Mouse (Mus musculus) CD8-positive naive resting alpha-beta T cell, adult 2 months (primary cell): Measurements from ENCODE around the gene 2810459M11Rik.
"Not testable (repeated sequence)": the region's sequence is repeated elsewhere in the genome, so short reads cannot be mapped to it uniquely, and the experiment has no call there.

Experiments
- DNase-seq, 2 experiments: peaks; one replicate each; pipeline ENCODE4 v3.0.0; 2022; ENCODE audit warnings: low read depth in 2 of 2, low spot score in 2 of 2

The 2810459M11Rik gene

DNA sequence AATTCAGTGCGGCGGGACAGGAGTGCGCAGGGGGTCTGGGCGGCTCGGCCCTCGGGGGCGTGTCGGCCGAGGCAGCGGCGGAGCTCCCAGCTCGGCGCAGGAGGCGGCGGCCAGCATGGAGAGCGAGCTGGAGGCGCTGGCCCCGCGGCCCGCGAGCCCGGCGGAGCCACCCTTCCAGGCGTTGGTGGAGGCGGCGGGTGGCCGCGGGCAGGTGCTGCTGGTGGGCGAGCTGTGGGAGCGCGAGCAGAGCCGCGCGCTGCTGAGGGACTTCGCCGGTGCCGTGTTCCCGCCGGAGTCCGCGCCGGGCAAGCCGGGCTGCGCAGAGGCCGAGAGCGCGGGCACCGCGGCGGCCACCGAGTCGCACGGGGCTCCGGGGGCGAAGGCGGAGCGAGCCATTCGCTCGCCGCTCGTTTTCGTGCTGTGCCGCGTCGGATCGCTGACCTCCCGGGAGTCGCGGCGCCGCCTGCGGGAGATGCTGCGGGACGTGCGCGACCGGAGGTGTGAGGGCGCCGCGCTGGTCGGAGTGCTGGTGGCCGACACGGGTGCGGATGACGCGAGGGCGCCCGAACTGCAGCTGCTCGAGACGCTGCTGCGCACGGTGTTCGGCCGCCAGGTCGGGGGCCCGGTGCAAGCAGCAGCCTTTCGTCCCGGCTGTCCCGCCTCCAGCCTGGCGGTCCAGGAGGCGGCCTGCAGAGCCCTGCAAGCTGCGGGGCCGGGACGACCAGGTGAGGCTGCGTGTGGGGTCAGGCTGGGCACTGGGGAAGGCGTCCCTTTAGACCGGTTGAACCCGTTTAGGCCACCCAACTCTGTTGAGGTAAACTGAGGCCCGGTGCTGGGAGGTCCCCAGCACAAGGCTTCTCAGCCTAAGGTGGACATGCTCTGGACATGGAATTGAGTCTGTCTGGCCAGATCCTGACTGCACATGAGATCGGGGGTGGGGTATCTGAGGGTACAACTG lies at the start of gene 2810459M11Rik:
Gene 2810459M11Rik, plus strand, starts transcription at position 16 of the 958 bp plus-strand sequence.
- no peak for DNase-seq

DNA sequence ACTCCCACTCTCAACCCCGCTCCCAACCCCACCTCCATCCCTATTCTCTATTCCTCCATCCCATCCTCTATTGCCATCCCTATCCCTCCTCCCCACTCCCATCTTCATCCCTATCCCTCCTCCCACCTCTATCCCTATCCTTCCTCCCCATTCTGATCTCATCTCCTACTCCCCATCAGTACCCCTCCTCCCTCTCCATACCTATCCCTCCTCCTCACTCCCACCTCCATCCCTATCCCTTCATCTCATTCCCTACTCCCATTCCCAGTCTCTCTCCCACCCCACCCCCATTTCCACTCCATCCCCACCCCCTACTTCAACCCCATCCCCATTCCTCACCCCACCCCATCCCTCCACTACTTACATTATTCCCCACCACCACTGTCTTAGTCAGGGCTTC lies 48.4 kb upstream of the 2810459M11Rik start:
- no peak for DNase-seq

DNA sequence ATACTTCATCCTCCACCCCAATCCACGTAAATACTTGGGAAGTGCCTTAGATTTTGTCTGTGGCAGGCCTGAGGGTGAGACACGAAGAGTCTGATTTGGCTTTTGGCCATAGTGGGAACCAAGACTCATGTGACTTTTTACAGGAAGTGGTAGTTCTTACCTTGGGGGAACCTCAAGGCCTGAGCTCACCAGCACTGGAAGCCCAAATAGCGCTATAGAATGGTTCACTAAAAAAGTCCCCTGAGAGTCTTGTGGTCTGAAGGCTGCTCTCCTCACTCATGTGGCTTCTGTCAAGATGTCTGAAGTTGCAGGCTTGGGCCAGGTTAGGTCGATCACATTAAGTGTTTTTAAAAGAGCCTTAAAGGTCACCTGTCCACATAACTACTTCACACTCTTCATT lies 47.7 kb upstream of the 2810459M11Rik start:
- peak; percentile 39 to 51 for DNase-seq

DNA sequence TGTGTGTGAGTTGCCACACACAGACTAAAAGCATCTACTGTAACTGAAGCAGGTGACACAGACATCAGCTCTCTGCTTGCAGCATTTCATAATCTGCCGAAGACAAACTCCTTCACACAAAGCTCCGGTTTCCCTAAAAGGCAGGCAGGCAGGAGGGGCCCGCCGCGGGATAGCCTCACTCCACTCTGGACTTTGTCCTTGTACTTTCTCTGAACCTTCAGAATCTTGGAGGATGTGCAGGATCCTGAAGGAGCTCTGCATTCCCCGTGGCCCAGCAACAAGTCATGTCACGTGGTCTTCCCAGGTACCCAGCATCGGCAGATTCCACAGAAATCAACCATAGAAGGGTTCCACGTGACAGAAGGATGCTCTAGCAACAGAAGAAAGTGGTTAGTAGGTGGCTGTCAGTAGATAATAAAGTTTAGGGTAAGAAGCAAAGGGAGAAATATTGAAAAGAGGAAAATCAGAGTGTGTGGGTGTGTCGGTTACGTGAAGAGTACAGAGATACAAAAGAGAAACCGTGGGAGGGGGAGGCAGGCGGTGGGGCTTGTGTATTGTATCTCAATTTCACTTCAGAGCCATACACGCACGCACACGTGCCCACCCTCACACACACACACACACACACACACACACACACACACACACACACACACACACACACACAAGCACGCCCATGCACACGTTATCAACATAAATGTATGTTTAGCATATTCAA lies 45.7 kb upstream of the 2810459M11Rik start:
- DNase-seq, result no peak

DNA sequence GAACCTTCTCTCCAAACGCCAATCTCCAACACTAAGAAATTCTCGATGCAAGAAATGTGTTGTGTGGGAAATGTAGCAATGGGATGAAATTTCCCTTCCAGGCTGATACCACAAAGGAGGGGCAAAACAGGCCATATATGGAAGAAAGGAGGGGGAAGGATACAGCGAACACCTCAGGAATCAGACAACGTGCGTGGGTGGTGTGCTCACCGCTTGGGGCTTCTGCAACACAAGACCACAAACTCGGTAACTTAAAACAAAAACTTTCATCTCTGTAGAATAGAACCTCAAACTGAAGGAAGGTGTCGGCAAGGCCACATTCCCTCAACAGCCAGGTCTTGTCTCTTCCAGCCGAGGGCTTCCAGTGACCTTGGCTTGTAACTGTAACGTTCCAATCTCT lies 40.1 kb upstream of the 2810459M11Rik start:
- DNase-seq, result peak; percentile 16 to 48

DNA sequence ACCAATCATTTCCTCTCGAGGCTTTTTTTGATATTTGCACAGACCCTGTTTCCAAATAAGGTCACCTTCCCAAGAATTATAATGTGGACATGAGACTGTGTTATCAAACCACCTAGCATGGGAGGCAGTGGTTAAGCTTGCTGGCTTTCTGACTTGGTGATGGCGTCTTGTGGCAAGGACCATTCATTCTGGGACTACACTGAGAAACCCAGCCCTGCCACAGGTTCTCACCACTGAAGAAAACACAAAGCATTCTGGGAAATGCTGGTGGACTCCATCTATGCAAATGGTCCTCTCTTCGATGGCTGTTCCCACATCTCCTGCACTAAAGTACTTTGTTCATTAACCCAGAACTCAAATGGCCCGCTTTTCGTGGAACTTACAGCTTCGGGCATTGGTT lies 39.6 kb upstream of the 2810459M11Rik start:
- DNase-seq, result no peak

DNA sequence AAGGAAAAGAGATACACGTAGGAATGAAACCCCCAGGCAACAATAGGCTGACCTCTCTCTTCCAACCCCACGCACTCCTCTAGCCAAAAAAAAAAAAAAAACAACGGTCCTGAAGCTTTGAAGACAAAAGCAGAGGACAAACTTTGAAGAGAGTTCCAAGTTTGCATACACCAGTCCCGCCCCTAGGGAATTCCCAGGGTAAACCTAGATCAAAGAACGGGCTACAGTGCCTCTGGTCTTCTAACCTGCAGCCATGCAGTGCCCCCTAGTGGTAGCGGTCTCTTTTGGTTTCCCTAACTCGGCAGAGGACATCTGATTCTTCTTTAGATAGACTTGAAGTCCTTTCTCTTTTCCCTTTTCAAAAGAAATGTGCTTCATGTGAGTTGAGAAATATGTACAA lies 37.9 kb upstream of the 2810459M11Rik start:
- DNase-seq, result peak; percentile 85 to 86

DNA sequence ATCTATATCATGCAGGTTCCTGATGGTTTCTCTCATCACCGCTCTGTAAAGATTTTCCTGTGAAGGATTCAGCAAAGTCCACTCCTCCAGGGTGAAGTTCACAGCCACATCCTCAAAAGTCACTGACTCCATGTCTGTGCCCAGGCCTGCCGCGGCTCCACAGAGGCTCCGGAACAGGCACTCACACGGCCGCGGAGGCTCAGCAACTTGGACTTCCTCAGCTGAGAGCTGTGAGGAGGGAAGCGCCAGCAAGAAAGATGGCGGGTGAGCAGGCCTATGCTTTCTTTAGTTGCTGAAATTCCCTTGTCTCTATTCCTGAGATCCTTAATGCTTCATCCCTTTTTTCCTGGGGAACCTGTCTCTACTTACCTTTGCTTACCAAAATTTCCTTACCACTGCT lies 29.9 kb upstream of the 2810459M11Rik start:
- not testable (repeated sequence) for DNase-seq

DNA sequence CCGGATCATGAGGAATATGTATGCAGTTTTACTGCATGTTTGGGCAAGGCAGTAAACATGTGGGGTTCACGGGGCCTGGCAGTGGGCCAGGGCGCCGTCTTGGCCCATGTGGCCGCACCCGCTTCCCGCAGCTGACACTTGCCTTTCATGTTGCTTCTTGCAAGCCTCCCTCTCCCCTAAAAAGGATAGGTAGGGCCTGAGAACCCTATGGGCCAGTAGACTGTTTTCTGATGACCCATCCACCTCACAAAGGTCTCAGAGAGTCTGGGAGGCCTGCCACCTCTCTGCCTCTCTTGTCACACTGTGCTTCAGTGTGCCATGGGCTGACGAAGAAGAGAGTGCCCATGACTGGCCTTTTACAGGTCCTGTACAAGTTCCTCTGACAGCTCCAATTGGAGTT lies 29.1 kb upstream of the 2810459M11Rik start, which contains the start of gene Spata3:
Gene Spata3, plus strand, starts transcription at position 301 of the 400 bp plus-strand sequence.
- DNase-seq, result no peak

DNA sequence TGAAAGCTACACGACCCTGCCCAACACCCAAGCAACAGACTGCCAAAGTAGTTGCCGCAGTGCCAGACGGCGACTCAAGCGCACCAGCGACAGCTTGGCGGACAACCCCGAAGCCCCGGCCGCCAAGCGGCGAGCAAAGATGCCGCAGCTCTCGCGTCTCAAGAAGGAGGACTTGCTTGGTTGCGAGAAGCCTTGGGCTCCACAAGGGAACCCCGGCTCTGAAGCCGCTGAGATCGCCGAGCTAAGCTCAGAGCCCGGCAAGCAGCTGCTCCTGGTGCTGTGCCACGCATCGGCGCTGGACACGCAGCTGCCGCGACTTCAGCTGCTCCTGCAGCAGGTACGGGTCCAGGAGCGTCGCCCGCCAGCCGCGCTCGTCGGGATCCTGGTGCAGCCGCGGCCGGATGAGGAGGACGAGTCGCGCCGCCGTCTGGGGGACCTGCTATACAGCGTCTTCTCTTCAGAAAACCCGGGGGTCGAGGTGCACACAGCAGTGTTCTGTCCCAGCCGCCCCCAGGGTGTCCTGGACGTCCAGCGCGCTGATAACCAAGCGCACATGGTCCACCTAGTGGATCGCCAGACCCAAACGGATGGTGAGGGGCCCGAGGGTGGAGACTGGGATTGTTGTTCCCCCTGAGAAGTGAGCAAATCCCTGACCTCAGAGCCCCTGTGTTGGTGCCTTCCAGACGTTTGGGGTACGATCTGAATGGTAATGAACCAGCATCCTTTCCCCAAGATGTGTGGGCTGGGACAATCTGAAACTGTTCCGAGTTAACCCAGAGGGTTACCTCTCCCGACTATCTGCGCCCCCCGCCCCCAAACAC lies 27.2 kb upstream of the 2810459M11Rik start:
- DNase-seq, result peak; percentile 42 to 59

DNA sequence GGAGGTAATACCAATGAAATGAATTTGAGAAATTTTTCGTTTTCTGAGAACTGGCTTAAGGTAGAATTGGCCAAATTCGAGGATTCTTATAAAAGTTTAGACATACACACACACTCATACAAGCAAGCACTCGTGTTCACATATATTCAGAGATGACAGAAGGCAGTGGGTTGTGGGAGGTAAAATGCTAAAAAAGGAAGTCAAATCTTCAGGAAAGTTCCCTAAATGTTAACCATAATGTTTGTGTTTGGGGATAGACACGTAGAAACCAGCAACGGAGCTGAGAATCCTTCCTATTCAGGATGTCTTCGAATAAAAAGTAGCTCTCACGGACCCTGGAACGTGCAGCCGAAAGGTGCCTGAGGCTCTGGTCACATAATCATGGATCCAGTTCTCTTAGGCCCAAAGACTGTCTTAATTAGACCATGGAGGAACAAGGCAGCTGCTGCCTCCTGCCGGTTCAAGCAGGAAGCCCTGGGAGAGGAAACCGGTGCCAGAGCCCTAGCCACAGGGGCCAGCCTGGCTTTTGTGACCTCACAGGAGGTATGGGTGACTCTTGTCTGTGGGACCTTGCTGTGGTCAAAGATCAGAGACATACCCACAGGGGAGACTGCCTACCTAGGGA lies 24.2 kb upstream of the 2810459M11Rik start:
- DNase-seq, result no peak

DNA sequence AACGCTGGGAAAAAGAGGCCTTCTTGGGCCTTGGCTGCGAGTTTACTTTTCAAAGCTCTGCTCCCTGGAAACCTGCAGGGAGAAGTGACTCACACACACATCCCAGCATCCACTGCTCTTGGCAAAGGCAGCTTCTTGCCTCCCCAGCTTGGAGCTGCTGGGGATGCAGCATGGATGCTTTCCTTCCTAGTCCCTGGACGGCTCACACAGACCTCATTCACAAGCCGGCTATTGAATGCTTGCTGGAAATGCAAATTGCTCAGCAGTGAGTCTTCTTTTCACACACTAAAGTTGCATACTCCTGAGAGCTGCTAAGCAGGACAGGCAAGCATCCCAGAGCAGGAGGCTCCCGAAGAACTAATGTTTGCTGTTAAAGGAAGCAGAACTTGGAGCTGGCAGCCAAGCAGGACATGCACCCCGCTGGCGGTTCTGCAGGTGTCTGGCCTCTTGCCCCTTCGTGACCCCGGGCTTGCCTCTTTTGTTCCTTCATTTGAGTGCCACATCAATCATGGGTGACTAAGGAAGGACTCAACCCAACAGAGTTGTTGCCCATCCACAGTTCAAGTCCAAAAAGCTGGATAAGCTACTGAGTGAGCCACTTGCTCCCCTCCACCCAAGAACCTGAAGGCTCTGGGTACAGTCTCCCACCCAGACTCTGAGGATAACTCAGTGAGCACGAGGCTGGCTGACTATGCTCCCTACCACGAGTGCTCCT lies 13.2 kb upstream of the 2810459M11Rik start:
- no peak for DNase-seq

DNA sequence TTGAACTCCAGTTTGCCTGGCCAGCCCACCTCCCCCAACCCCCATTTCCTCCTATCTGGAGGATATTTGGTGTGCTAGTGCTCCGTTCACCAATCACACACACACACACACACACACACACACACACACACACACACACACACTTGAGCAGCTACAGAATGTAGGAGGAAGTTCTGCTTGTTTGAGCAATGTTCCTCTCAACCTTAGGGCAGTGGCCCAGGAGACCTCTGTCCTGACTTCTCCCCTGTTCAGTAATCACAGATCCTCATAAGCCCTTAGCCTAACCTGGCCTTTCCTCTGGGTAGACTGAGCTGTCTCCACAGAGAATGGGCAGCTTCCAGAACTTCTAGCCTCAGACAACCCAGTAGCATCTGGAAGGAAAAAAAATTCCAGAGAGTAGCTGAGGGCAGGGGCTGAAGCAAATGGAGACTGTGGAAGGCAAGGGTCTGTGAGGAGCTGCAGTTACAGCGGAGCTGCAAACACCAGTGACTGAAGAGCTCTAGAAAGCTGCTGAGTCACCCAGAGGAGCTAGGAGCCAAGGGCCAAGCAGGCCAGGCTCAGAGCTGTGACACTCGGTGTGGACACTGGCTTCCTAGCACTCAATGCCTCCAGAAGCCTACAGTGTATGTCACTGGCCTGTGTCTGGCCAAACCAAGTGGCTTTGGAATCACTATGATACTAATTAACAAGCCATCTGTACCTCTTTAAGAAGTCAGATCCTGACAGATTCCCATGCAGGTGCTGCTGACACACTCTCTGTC lies 7.3 kb upstream of the 2810459M11Rik start:
- DNase-seq, result no peak

DNA sequence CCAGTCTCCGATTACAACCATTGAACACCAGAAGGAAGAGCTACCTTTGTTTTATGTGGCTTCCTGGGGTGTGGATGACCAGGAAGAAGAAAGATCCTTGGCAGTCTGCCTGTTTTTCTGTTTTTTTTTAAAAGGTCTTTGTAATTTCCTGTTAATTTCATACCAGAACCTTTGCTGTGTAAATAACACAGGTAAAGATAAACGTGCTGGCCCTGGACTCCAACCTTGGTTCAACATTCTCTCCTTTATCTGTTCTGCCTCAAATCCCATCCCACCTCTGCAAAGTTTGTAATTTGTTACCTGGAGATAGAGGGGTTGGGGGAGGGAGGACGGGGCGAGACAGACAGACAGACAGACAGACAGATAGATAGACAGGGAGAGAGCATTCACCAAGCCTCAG lies 5.5 kb upstream of the 2810459M11Rik start:
- DNase-seq, result no peak

DNA sequence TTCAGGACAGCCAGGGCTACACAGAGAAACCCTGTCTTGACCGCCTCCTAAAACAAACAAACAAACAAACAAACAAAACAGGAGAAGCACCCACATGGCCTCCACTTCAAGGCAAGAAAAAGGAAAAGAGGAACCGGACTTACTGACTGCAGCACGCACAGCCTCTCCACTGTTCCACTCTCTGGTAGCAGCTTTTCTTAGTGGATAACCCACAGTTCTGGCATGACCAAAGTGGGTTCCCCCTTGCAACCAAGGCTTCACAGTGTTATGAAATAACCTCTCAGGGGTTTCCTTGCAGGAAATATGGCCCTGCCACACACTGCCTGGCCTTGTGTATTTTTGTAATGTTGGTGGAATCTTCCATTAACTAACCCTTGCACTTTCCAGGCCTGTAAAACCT lies 4.8 kb upstream of the 2810459M11Rik start:
- no peak for DNase-seq

DNA sequence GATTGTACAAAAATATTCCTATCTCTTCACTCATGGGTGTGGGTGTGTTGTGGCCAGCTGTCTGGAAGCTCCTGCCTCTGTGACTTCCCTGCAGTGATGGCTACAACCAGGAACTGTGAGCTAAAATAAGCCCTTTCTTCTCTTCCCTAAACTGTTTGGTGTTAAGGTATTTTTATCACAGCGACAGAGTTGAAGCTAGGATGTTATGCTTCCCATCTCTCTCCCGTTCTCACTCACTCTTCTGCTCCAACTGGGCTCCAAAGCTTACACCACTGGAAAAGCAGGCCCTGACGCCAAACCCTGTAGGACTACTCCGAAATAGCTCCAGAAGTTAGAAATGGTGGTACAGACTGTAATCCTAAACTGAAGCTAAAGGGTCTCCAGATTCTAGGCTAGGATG lies 607 bp upstream of the 2810459M11Rik start:
- DNase-seq, result no peak

DNA sequence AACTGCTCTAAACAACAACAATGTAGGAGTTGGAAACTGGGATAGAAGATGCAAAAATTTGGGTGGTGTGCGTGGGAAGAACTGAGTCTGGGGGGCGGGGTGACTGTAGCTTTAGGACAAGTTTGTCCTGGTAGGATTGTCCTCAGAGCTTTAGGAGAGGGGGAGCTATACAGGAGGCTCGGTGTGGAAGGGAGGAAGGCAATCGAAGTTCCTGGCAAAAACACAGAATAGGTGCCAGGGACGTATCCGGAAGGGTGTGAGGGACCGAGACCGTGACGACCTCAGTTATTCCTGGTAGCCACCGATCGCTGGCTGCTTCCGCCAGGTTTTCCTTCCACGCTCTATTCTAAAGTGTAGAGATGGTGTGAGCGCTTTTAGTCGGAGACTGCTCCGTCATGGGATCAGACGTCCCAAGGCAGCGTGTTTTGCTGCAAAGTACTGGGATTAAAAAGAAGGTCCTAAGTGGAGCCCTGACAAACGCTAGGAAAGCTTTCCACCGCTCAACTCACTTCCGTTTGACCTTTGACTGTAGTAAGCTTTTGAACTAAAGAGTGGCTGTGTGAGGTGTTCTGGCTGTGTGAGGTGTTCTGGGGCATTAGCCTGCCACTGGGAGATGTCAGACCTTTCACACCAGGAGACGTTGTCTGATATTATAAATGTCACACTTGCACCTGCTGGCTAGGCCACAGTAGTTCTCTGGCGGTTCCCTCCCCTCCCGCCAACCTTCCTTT lies 1.3 kb downstream of the 2810459M11Rik start:
- DNase-seq, result no peak

DNA sequence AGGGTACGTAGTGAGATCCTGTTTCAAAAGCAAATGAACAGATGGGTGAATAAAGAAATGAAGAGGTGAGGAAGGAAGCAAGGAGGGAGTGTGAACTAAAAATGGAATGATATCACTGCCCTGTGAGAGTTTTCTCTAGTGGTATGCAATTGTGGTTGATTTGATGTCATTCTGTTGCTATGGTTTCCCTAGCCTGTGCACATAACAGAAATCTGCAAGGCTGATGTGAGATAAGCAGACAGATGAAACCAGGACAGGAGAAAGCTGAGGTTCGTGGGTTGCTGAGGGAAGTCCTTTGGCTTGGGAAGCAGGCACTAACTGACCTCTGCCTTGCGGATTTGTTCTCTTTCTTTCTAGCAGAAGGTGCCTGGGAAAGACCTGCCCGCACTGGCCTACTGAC lies 2.6 kb downstream of the 2810459M11Rik start:
- no peak for DNase-seq

DNA sequence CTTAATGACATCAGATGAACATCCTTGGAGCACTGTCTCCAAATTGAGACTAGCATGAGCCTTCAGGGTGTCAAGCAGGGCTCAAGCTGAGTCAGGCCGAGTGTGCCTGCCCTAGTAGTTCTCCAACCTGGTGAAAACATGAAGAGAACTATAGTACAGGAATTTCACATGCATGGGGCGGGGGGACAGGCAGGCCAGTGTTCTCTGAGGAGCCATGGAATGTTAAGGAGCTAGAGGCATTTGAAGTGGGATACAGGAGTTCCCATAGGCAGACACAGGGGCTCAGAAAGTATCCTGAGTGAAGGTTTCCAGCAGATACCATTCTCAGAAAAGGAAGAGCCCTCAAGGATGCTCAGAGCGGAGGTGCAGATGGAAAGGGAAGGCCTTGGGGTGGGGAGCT lies 3.1 kb downstream of the 2810459M11Rik start:
- no peak for DNase-seq
